Mouse (Mus musculus) heart, embryonic 15.5 days (tissue): ENCODE measurements around the gene Ascl2. TPM values are rescaled to one million over a fixed set of nuclear protein-coding genes. Genes with fewer than 3 reads are reported as not detected.

Experiments used
- ATAC-seq: fragments of 200-750 bp; cut with Nextera tagmentation; replicated peaks from 2 replicates; pipeline ENCODE4 v1.8.0; 2017; ENCODE audit warnings: low read depth, moderate TSS enrichment; ENCODE audit not compliant: insufficient number of reproducible peaks, insufficient read depth, low FRiP score
- H3K27ac ChIP-seq: fragments of 300-500 bp; sonication (generic); 2 replicates; pipeline ENCODE4 v1.5.1; 2015; ENCODE audit warnings: mild to moderate bottlenecking, inconsistent platforms
- H3K27me3 ChIP-seq: fragments of 300-500 bp; sonication (generic); 2 replicates; pipeline ENCODE4 v1.6.1; 2015; ENCODE audit warnings: inconsistent platforms
- H3K36me3 ChIP-seq: fragments of 300-500 bp; sonication (generic); 2 replicates; pipeline ENCODE4 v1.6.1; 2015; ENCODE audit warnings: mild to moderate bottlenecking, inconsistent platforms
- H3K4me1 ChIP-seq: fragments of 300-500 bp; sonication (generic); replicated peaks from 2 replicates; pipeline ENCODE4 v1.6.1; 2015; ENCODE audit warnings: inconsistent platforms
- H3K4me2 ChIP-seq: fragments of 300-500 bp; sonication (generic); 2 replicates; pipeline ENCODE4 v1.6.1; 2015; ENCODE audit warnings: inconsistent platforms, mild to moderate bottlenecking, moderate library complexity
- H3K4me3 ChIP-seq: fragments of 300-500 bp; sonication (generic); 2 replicates; pipeline ENCODE4 v1.5.1; 2015; ENCODE audit warnings: mild to moderate bottlenecking, inconsistent platforms
- H3K9ac ChIP-seq: fragments of 300-500 bp; sonication (generic); 2 replicates; pipeline ENCODE4 v1.6.1; 2015; ENCODE audit warnings: mild to moderate bottlenecking, inconsistent platforms
- H3K9me3 ChIP-seq: fragments of 300-500 bp; sonication (generic); replicated peaks from 2 replicates; pipeline ENCODE4 v1.6.1; 2016; ENCODE audit warnings: inconsistent platforms
- WGBS: fragments of 180-500 bp; shearing (Covaris S2); methylation state at CpG from one replicate; pipeline ENCODE4 v1.1.7; 2015; ENCODE audit warnings: mixed read lengths; 5-methylcytosine and 5-hydroxymethylcytosine counted together
- polyA plus RNA-seq: library from polyadenylated mRNA; unstranded; fragments of >200 nt; fragmentation: Nextera tagmentation; extraction: Ambion mirVana; gene quantifications from 2 replicates; pipeline ENCODE4 v1.2.1, GENCODE M21; 2015

Gene Ascl2
- polyA plus RNA-seq = 0.10 and 0.95 TPM in 2 replicates

- peak within 1 kb of the TSS; percentile 47 for H3K4me3 ChIP-seq
- peaks cover 87% of the 10 kb centered on the region for H3K27me3 ChIP-seq
- WGBS = under 1% methylated on average over 50 of the region's 51 CpGs
- no peak within 1 kb of the TSS for H3K27ac ChIP-seq
- no peak; the same call in 1 of the 2 replicates for ATAC-seq
- no peaks in the 10 kb centered on the region for H3K9me3 ChIP-seq
- peak within 1 kb of the TSS; percentile 34 for H3K9ac ChIP-seq
- no peaks in the 10 kb centered on the region for H3K36me3 ChIP-seq
- H3K4me1 ChIP-seq = peaks cover 24% of the 10 kb centered on the region
- peak within 1 kb of the TSS; percentile 89 for H3K4me2 ChIP-seq
These were observed at the start of gene Ascl2 for GRCm38 (mm10) chr7:142968809-142969511. Gene Ascl2 (minus strand): TSS chr7:142969264.

DNA sequence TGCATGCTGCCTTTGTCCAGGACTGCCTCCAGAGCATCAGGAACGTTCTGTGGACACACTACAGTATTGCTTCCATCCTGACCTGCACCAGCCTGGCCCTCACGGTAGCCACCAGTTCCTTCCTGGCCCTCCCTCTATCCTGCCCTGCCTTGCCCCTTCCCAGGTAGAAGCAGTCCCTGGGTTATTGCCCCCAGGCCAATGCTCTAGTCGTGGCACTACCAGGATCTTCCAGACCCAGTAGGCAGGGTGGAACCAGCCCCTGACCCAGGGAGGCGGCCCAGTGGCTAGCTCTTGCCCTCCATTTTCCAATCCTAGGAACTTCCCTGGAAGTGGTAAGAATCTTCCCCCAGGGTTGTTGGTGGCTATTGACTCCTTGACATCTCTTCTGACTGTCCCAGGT is 48.1 kb upstream of the Ascl2 start:
- Histone ChIP-seq H3K27ac (peak overlapping the region; percentile 88), H3K9ac (no peak overlapping the region), H3K36me3 (no peaks in the 10 kb centered on the region), H3K27me3 (no peaks in the 10 kb centered on the region), H3K4me3 (no peak overlapping the region), H3K9me3 (no peaks in the 10 kb centered on the region), H3K4me2 (no peak overlapping the region), H3K4me1 (peaks cover 64% of the 10 kb centered on the region)
- WGBS = 79% methylated on average over 4 of the region's 4 CpGs
- ATAC-seq = no peak

GRCm38 (mm10) chr7:143016424-143017142 is 47.5 kb upstream of the Ascl2 start:
- H3K4me1 ChIP-seq = peaks cover 68% of the 10 kb centered on the region
- no peak overlapping the region for H3K9ac ChIP-seq
- peak; percentile 5; the same call in 1 of the 2 replicates for ATAC-seq
- no peaks in the 10 kb centered on the region for H3K36me3 ChIP-seq
- no peak overlapping the region for H3K4me3 ChIP-seq
- peak overlapping the region; percentile 52 for H3K4me2 ChIP-seq
- no peaks in the 10 kb centered on the region for H3K27me3 ChIP-seq
- H3K9me3 ChIP-seq = no peaks in the 10 kb centered on the region
- 54% methylated on average over 9 of the region's 9 CpGs for WGBS
- H3K27ac ChIP-seq = peak overlapping the region; percentile 88

GRCm38 (mm10) chr7:143015755-143016423 is 46.8 kb upstream of the Ascl2 start:
- Histone ChIP-seq H3K27me3 (no peaks in the 10 kb centered on the region), H3K27ac (peak overlapping the region; percentile 88), H3K9me3 (no peaks in the 10 kb centered on the region), H3K4me3 (no peak overlapping the region), H3K36me3 (no peaks in the 10 kb centered on the region), H3K4me1 (peaks cover 70% of the 10 kb centered on the region), H3K4me2 (peak overlapping the region; percentile 52), H3K9ac (no peak overlapping the region)
- WGBS = 0% methylated on average over 1 of the region's 1 CpGs
- peak; percentile 87 for ATAC-seq

GRCm38 (mm10) chr7:143014862-143015659 is 46.0 kb upstream of the Ascl2 start:
- Histone ChIP-seq H3K4me2 (no peak overlapping the region), H3K4me3 (no peak overlapping the region), H3K9ac (no peak overlapping the region), H3K27ac (peak overlapping the region; percentile 88), H3K27me3 (no peaks in the 10 kb centered on the region), H3K36me3 (no peaks in the 10 kb centered on the region), H3K9me3 (no peaks in the 10 kb centered on the region), H3K4me1 (peaks cover 72% of the 10 kb centered on the region)
- ATAC-seq = no peak
- 53% methylated on average over 7 of the region's 7 CpGs for WGBS

DNA sequence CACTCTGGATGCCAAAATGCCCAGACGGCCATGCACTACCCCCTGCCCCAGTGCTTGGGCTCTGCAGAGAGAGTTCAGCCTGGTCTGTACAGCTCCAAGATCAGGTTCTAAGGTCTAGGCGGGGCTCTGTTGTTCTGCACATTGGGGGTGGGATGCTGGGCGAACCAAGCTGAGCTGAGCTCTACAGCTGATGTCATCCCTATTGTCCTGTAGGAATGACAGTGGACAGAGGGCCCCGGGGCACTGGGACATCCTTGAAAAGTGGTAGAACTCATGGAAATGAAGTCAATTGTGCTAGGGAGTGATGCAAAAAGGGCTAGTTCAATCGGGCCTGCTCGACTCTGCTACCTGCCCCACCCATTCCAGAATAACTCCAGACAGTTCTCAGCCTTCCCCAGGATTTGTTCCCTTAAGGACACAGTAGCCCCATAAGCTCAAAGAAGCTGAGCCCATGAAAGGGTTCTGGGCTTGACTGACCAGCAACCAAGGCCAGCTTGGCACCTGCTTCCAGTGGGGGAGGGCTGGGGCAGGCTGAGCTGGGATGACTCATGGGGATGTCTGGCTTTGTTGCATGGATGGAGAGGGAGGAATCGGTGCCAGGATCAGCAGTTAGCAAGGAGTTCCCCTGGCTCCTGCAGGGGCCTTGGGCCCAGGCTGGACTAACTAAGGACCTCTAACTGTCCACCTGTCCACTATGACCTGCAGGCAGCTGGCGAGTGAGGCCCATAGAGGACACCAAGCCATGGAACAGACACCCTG is 44.5 kb upstream of the Ascl2 start:
- WGBS = 63% methylated on average over 8 of the region's 8 CpGs
- Histone ChIP-seq H3K4me3 (no peak overlapping the region), H3K27me3 (no peaks in the 10 kb centered on the region), H3K4me1 (peaks cover 85% of the 10 kb centered on the region), H3K9ac (no peak overlapping the region), H3K36me3 (no peaks in the 10 kb centered on the region), H3K9me3 (no peaks in the 10 kb centered on the region), H3K27ac (peak overlapping the region; percentile 55), H3K4me2 (no peak overlapping the region)
- 0 out of 2 replicates have a peak, but pooled peaks have one; percentile 17 for ATAC-seq

DNA sequence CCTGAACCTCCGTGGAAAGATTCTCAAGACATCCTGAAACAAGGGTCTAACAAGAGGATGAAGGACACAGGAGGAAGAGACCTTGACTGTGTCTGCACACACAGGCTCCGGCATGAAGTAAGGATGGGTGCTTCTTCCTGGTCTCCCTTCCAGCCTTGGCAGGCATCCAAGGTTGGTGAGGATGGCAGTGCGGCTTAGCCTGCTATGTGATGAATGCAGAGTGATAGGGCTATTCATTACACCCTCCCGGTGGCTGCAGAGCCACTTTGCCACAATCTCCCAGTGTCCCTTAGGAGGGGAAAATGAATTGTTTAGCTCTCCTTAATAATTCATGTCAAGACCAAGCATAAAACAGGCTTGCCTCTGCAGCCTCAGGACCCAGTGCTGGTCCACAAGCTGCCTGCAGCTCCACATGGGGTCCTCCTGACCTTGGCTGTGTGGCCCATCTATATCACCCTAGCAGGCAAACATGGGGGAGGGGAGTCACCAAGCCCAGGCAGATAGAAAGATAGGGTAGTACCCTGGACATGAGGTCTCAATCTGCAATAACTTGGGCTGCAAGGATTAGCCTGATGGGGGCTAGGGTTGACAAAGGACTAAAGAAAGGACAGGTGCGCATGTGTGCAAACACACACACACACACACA is 43.3 kb upstream of the Ascl2 start:
- no peak for ATAC-seq
- peak overlapping the region; percentile 69 for H3K27ac ChIP-seq
- no peaks in the 10 kb centered on the region for H3K27me3 ChIP-seq
- H3K36me3 ChIP-seq = no peaks in the 10 kb centered on the region
- H3K4me1 ChIP-seq = peaks cover 86% of the 10 kb centered on the region
- WGBS = 37% methylated on average over 5 of the region's 5 CpGs
- H3K9ac ChIP-seq = no peak overlapping the region
- H3K9me3 ChIP-seq = no peaks in the 10 kb centered on the region
- H3K4me2 ChIP-seq = no peak overlapping the region
- H3K4me3 ChIP-seq = no peak overlapping the region

GRCm38 (mm10) chr7:143011226-143011625 is 42.2 kb upstream of the Ascl2 start:
- no peak overlapping the region for H3K4me3 ChIP-seq
- H3K9me3 ChIP-seq = no peaks in the 10 kb centered on the region
- no peak for ATAC-seq
- no peak overlapping the region for H3K4me2 ChIP-seq
- no peaks in the 10 kb centered on the region for H3K36me3 ChIP-seq
- peaks cover 83% of the 10 kb centered on the region for H3K4me1 ChIP-seq
- WGBS = 61% methylated on average over 1 of the region's 1 CpGs
- H3K27me3 ChIP-seq = no peaks in the 10 kb centered on the region
- H3K9ac ChIP-seq = no peak overlapping the region
- no peak overlapping the region for H3K27ac ChIP-seq

DNA sequence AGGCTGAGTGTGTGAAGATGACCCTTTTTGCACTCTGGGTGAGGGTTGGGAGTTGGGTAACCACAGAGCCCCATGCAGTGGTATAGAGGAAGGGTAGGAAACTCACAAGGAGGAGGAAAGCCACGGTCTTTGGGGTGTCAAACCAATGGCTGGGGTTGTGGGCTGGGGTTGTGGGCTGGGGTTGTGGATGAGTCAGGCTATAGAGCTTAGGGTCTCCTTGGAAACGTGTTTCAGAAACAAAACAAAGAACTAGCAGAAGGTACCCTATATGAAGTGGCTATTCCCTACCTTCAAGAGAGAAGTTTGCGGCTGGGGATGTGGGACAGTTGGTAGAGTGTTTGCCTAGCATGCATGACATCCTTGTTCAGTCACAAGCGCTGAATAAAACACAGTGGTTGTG is 40.9 kb upstream of the Ascl2 start:
- Histone ChIP-seq H3K9ac (no peak overlapping the region), H3K9me3 (no peaks in the 10 kb centered on the region), H3K4me1 (peaks cover 83% of the 10 kb centered on the region), H3K36me3 (no peaks in the 10 kb centered on the region), H3K4me2 (no peak overlapping the region), H3K4me3 (no peak overlapping the region), H3K27ac (peak overlapping the region; percentile 91), H3K27me3 (no peaks in the 10 kb centered on the region)
- no peak for ATAC-seq
- WGBS = 80% methylated on average over 4 of the region's 4 CpGs
